Mouse (Mus musculus): ENCODE measurements around the gene Smarcc2.

Gene Smarcc2

GRCm38 (mm10) chr10:128458719-128459408 is at the start of gene Smarcc2:
Smarcc2 (plus strand) TSS chr10:128459248.
- peak; percentile 55 for DNase-seq (ENCODE audit: low read depth, low spot score)

- DNase-seq (ENCODE audit: low read depth, low spot score), result peak; percentile 99
Observed at GRCm38 (mm10) chr10:128409692-128410559, 49.1 kb upstream of the Smarcc2 start.

GRCm38 (mm10) chr10:128410560-128410845 is 48.5 kb upstream of the Smarcc2 start:
- peak; percentile 60 for DNase-seq (ENCODE audit: low read depth, low spot score)

- DNase-seq (ENCODE audit: low read depth, low spot score), result peak; percentile 99
Observed at GRCm38 (mm10) chr10:128411211-128412054, 47.6 kb upstream of the Smarcc2 start, which contains the start of the genes Nabp2 and Rnf41. Nabp2 (minus strand) TSS chr10:128411492. Rnf41 (plus strand) TSS chr10:128411657.

GRCm38 (mm10) chr10:128412055-128412381 is 47.0 kb upstream of the Smarcc2 start:
- DNase-seq (ENCODE audit: low read depth, low spot score), result no peak

- no peak for DNase-seq (ENCODE audit: low read depth, low spot score)
Observed at GRCm38 (mm10) chr10:128412558-128412957, 46.5 kb upstream of the Smarcc2 start.

GRCm38 (mm10) chr10:128413076-128413475 is 46.0 kb upstream of the Smarcc2 start:
- no peak for DNase-seq (ENCODE audit: low read depth, low spot score)

GRCm38 (mm10) chr10:128414848-128415247 is 44.2 kb upstream of the Smarcc2 start:
- DNase-seq (ENCODE audit: low read depth, low spot score), result no peak

- no peak for DNase-seq (ENCODE audit: low read depth, low spot score)
Observed at GRCm38 (mm10) chr10:128422426-128422825, 36.6 kb upstream of the Smarcc2 start.

GRCm38 (mm10) chr10:128424604-128425003 is 34.4 kb upstream of the Smarcc2 start:
- no peak for DNase-seq (ENCODE audit: low read depth, low spot score)

- DNase-seq (ENCODE audit: low read depth, low spot score), result no peak
Observed at GRCm38 (mm10) chr10:128425260-128425659, 33.8 kb upstream of the Smarcc2 start.

GRCm38 (mm10) chr10:128429052-128429451 is 30.0 kb upstream of the Smarcc2 start:
- DNase-seq (ENCODE audit: low read depth, low spot score), result no peak

- DNase-seq (ENCODE audit: low read depth, low spot score), result no peak
Observed at GRCm38 (mm10) chr10:128429454-128429853, 29.6 kb upstream of the Smarcc2 start.

- no peak for DNase-seq (ENCODE audit: low read depth, low spot score)
Observed at GRCm38 (mm10) chr10:128433417-128433816, 25.6 kb upstream of the Smarcc2 start.

- no peak for DNase-seq (ENCODE audit: low read depth, low spot score)
Observed at GRCm38 (mm10) chr10:128434681-128435080, 24.4 kb upstream of the Smarcc2 start.

GRCm38 (mm10) chr10:128435186-128435823 is 23.7 kb upstream of the Smarcc2 start:
- DNase-seq (ENCODE audit: low read depth, low spot score), result no peak

- no peak for DNase-seq (ENCODE audit: low read depth, low spot score)
Observed at GRCm38 (mm10) chr10:128435873-128436272, 23.2 kb upstream of the Smarcc2 start.

- no peak for DNase-seq (ENCODE audit: low read depth, low spot score)
Observed at GRCm38 (mm10) chr10:128436376-128436775, 22.7 kb upstream of the Smarcc2 start.

- DNase-seq (ENCODE audit: low read depth, low spot score), result no peak
Observed at GRCm38 (mm10) chr10:128438675-128439279, 20.3 kb upstream of the Smarcc2 start.

GRCm38 (mm10) chr10:128440407-128440806 is 18.6 kb upstream of the Smarcc2 start:
- peak; percentile 77 for DNase-seq (ENCODE audit: low read depth, low spot score)
